12 mouse cellular contexts compared by ENCODE assay signal in the genomic region with DNA sequence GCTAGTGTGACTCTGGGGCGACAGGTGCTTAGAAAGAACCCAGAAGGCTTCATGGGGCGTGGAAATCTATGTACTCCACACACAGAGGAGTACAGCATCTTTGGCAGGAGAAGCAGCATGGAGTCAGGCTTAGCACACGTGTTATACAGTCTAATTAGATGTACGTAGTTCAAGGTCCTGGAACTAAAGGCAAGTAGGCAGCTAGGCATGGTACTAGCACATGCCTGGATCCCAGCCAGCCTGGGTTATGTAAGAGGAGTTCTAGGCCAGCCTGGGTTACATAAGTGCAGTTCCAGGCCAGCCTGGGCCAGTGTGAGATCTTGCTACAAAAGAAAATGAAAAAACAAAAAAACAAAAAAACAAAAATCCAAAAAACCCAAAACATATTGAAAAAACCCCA. TPM values are rescaled to one million over a fixed set of nuclear protein-coding genes. Genes with fewer than 3 reads are reported as not detected.
A peak's percentile ranks its signal among the peaks of the same experiment; 100 is the strongest.
DNase-seq lines count a peak whose midpoint lies in the region; ATAC-seq and TF ChIP-seq lines count a peak whose summit lies in the region.
"Had no signal": no experiment of that assay in that cellular context is flagged by ENCODE, and none has a peak within 500 bp of the region (broad histone marks: within the 10 kb centered on the region; RNA-seq: fewer than 3 reads in every experiment).

No protein-coding gene starts in this region.

- no peak overlapping the region for H3K4me3 ChIP-seq in liver, postnatal 0 days (ENCODE audit: low read depth, low read length)
- H3K4me3 ChIP-seq in heart, embryonic 11.5 days (ENCODE audit: low read depth, low read length), result no peak overlapping the region
- H3K4me3 ChIP-seq: midbrain, embryonic 10.5 days had no signal

- H3K9ac ChIP-seq in liver, postnatal 0 days (replicated peaks), result no peak overlapping the region
- no peak overlapping the region for H3K9ac ChIP-seq in heart, embryonic 11.5 days (ENCODE audit: low read depth, low read length)
- H3K9ac ChIP-seq: liver, embryonic 14.5 days had no signal

- intact Hi-C loops in heart, postnatal 10 days (cut with DNase I), result no loop called here

- no peak overlapping the region for H3K4me2 ChIP-seq in liver, postnatal 0 days (ENCODE audit: low read depth, low read length)
- H3K4me2 ChIP-seq in heart, embryonic 11.5 days, result no peak overlapping the region

- H3K4me1 ChIP-seq in liver, postnatal 0 days (ENCODE audit: insufficient read depth), result peaks cover 6% of the 10 kb centered on the region; the same call in 1 of the 2 replicates
- no peaks in the 10 kb centered on the region for H3K4me1 ChIP-seq in heart, embryonic 11.5 days (ENCODE audit: control insufficient read depth, insufficient read depth, low read length)
- H3K4me1 ChIP-seq: midbrain, embryonic 10.5 days had no signal

- no peaks in the 10 kb centered on the region for H3K27me3 ChIP-seq in liver, postnatal 0 days (ENCODE audit: insufficient read depth, low read length)
- H3K27me3 ChIP-seq in heart, embryonic 11.5 days (ENCODE audit: control insufficient read depth, insufficient read depth, low read length), result no peaks in the 10 kb centered on the region

- no peaks in the 10 kb centered on the region for H3K36me3 ChIP-seq in liver, postnatal 0 days (replicated peaks; ENCODE audit: insufficient read depth, low read length)
- H3K36me3 ChIP-seq in heart, embryonic 11.5 days (ENCODE audit: control insufficient read depth, insufficient read depth, low read length), result no peaks in the 10 kb centered on the region
- H3K36me3 ChIP-seq: midbrain, embryonic 10.5 days had no signal

- H3K27ac ChIP-seq in liver, postnatal 0 days (ENCODE audit: low read depth), result no peak overlapping the region
- H3K27ac ChIP-seq in heart, embryonic 11.5 days (ENCODE audit: low read depth, low read length), result no peak overlapping the region
- H3K27ac ChIP-seq: liver, embryonic 14.5 days; midbrain, embryonic 10.5 days; stomach, postnatal 0 days had no signal

- peak; percentile 36; the same call in 1 of the 2 replicates for ATAC-seq in liver, postnatal 0 days
- no peak for ATAC-seq in heart, embryonic 11.5 days (replicated peaks; ENCODE audit: insufficient number of reproducible peaks, low FRiP score, low TSS enrichment)
- ATAC-seq: activated CD4-positive, CD25-positive, alpha-beta regulatory T cell, adult 4 months had no signal

- TF ChIP-seq EP300 in liver, postnatal 0 days (IDR thresholded peaks at IDR 0.05; ENCODE audit: low read depth), result no peak

- peak; percentile 76 to 93 for DNase-seq in adrenal gland, adult (ENCODE audit: inconsistent age in 2 of 2, low spot score in 1 of 2)
- DNase-seq in adrenal gland, postnatal 4 days (ENCODE audit: low spot score in 2 of 2), result no peak
- DNase-seq in liver, postnatal 0 days, result peak; percentile 57
- DNase-seq in liver, result no peak
- peak; percentile 91 for DNase-seq in cerebellum, adult 9-11 months
- peak; percentile 58 for DNase-seq in lung, postnatal 25 days (ENCODE audit: low spot score)
- no peak for DNase-seq in heart, postnatal 10 days

- no peak for TF ChIP-seq CTCF in liver, postnatal 0 days (IDR thresholded peaks at IDR 0.05; ENCODE audit: low read depth)

- WGBS in liver, postnatal 0 days (ENCODE audit: insufficient replicate concordance), result 60% methylated on average over 4 of the region's 4 CpGs
- 71% methylated on average over 4 of the region's 4 CpGs for WGBS in heart, embryonic 11.5 days (ENCODE audit: insufficient replicate concordance)

- H3K9me3 ChIP-seq in liver, postnatal 0 days (ENCODE audit: low read length), result no peaks in the 10 kb centered on the region
- H3K9me3 ChIP-seq in heart, embryonic 11.5 days (replicated peaks; ENCODE audit: control insufficient read depth, low read length), result no peaks in the 10 kb centered on the region
- H3K9me3 ChIP-seq: midbrain, embryonic 10.5 days had no signal

RNA-seq across cellular contexts. Expression of a gene that starts 49.1 kb away (rescaled TPM):
- total RNA-seq in adrenal gland, postnatal 4 days (2021), result 1 to 10 TPM; 4.0 to 5.4 TPM
- 4.8 and 6.6 TPM in 2 replicates for polyA plus RNA-seq in liver, postnatal 0 days (2015; fragmentation: Nextera tagmentation; extraction: Ambion mirVana)
- total RNA-seq in heart, postnatal 10 days (2021), result 1 to 10 TPM; 1.5 to 3.4 TPM
- polyA plus RNA-seq in heart, embryonic 11.5 days (2014; fragmentation: Nextera tagmentation; extraction: Ambion mirVana), result 1.2 and 1.4 TPM in 2 replicates

RNA-seq across cellular contexts. Expression of a gene that starts 49.2 kb away (rescaled TPM):
- 1 to 10 TPM; 1.7 TPM for total RNA-seq in adrenal gland, postnatal 4 days (2021)
- polyA plus RNA-seq in liver, postnatal 0 days (2015; fragmentation: Nextera tagmentation; extraction: Ambion mirVana), result not detected in 2 replicates
- total RNA-seq in heart, postnatal 10 days (2021), result under 1 TPM; 0.72 to 0.82 TPM
- 0.09 TPM in 1 of 2 replicates, not detected in the other for polyA plus RNA-seq in heart, embryonic 11.5 days (2014; fragmentation: Nextera tagmentation; extraction: Ambion mirVana)
- polyA plus RNA-seq: activated CD4-positive, CD25-positive, alpha-beta regulatory T cell, adult 4 months; liver, embryonic 14.5 days had no signal

Comparison
In these comparisons a context has a peak if more than half of its experiments do, and no peak if none do; other contexts are left out.
1. DNase-seq: peak in adrenal gland, adult (2 of 2), liver, postnatal 0 days (single experiment), cerebellum, adult 9-11 months (single experiment) and lung, postnatal 25 days (single experiment); none in adrenal gland, postnatal 4 days (0 of 2), liver (single experiment) and heart, postnatal 10 days (0 of 2).